Mouse (Mus musculus): Measurements from ENCODE around the gene Sez6l. TPM values are rescaled to one million over a fixed set of nuclear protein-coding genes. Genes with fewer than 3 reads are reported as not detected.
"Not testable (repeated sequence)": the region's sequence is repeated elsewhere in the genome, so short reads cannot be mapped to it uniquely, and the experiment has no call there.

Sez6l gene
- total RNA-seq, 2 experiments from 2014 or later: 158 to 164 TPM

GRCm38 (mm10) chr5:112473453-112473852, 103.5 kb downstream of the Sez6l start:
- intact Hi-C loops (cut with DNase I): loop anchor here (5.0 kb wide), 2 partner anchors 99 to 394 kb away; no protein-coding TSS in a partner anchor
- no peak for DNase-seq (ENCODE audit: low spot score in 2 of 2)

DNA sequence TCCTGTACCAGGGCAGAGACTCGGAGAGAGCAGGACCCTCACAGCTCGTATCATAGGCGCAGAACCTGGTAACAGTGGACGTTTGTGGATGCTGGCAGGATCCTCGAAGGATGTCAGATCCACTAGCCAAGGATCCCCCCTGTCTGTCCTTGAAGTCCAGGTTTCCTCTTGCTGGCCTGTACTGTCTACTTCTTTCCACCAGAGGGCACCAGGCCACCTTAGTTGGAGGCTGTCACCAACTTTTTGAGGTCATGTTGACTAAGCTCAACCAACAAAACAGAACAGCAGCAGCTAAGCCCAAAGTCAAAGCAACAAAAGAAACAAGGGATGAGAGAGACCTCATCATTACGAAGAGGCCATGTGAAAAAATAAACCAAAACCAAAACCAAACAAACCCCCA, 106.8 kb downstream of the Sez6l start:
- intact Hi-C loops (cut with DNase I): loop anchor here (5.0 kb wide), 2 partner anchors 102 to 397 kb away; no protein-coding TSS in a partner anchor

DNA sequence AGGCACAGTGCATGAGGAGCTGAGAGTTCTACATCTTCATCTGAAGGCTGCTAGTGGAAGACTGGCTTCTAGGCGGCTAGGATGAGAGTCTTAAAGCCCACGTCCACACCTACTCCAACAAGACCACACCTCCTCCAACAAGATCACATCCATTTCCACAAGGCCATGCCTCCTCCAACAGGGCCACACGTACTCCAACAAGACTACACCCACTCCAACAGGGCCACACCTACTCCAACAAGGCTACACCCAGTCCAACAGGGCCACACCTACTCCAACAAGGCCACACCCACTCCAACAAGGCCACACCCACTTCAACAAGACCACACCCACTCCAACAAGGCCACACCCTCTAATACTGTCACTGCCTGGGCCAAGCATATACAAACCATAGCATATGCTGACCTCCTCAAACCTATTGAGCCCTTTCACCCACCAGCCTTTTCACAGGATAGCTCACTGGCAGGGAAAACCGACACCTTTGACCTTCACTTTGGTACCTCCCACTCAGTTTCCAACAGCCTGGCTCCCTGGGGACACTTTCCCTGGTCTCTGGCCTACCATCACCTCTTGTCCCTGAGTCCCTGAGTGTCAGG, 107.9 kb downstream of the Sez6l start:
- intact Hi-C loops (cut with DNase I): no loop called here
- no peak for DNase-seq (ENCODE audit: low spot score in 2 of 2)

More for the DNA sequence above, 106.8 kb downstream of the Sez6l start:
- DNase-seq (ENCODE audit: low spot score in 2 of 2): peak; percentile 47 to 69

DNA sequence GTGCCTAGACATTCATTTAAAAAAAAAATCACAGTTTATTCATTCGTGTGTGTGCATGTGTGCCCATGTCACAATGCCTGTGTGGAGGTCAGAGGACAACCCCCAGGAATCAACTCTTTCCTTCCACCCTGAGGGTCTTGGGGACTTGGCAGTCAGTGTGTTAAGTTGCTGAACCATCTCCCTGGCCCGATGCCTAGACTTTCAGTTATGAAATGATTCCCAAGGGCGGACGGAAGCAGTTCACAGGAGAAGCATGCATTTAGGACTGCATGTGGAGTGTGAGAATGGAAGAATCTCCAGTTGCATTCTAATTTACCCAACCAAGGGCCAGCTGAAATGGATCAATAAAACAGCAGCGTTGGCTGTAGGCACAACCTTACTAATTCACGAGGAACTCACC, 110.7 kb downstream of the Sez6l start:
- intact Hi-C loops (cut with DNase I): no loop called here
- DNase-seq (ENCODE audit: low spot score in 2 of 2): no peak

GRCm38 (mm10) chr5:112459903-112460302, 117.1 kb downstream of the Sez6l start:
- no peak for DNase-seq (ENCODE audit: low spot score in 2 of 2)
- intact Hi-C loops (cut with DNase I): loop anchor here (10.0 kb wide), 1 partner anchor 615 kb away; the partner anchor contains the start of gene Crybb2

DNA sequence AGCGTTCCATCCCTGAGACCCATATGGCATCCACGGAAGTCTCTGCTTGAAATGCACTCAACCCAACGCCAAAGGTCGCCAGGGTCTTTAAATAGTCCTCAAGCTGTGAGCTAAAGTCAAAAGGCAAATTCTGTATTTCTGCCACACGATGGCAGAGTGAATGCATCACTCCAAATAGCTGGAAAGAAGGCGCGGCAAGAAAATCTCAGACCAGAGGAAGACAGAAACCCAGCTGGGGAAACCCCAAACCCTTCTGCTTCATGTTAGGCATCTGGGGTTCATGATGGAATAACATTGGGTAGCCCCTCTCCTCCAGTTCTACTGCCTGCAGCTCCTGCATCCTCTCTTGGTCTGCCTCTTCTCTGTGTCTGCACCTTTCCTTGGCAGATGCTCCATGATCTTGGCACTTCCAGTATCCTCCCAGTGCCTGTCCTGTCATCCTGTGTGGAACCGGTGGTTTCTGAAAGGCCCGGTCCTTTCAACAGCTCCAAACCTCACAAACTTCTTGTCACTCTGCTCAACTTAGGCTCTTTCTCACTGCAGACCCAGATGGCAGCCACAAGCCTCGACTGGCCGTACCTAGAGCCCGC, 121.9 kb downstream of the Sez6l start:
- peak in 1 of 2 experiments; percentile 36 for DNase-seq (ENCODE audit: low spot score in 2 of 2)
- intact Hi-C loops (cut with DNase I): loop anchor here (10.0 kb wide), 1 partner anchor 620 kb away; the partner anchor contains the start of gene Crybb2

DNA sequence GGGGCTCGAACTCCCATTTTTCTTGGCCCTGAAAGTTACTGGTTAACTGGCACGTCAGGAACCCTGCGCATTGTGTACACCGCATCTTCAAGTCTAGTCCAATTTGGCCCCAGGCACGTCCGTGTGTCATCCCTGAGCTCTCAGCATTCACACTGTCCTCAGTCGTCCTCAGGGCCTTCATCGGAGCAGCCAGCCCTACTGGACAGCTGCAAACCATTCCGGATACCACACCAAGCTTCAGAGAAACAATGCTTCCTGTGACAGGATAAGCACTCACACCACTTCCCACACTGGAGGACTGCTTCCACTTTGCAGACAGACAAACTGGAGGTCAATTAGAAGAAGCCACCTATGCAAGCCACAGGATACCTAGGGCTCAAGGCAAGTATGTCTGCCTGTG, 123.9 kb downstream of the Sez6l start:
- intact Hi-C loops (cut with DNase I): loop anchor here (10.0 kb wide), 1 partner anchor 622 kb away; the partner anchor contains the start of gene Crybb2
- no peak for DNase-seq (ENCODE audit: low spot score in 2 of 2)

- no peak for DNase-seq (ENCODE audit: low spot score in 2 of 2)
- intact Hi-C loops (cut with DNase I): no loop called here
These were observed 128.1 kb downstream of the Sez6l start, which contains the start of gene Gm6588 for GRCm38 (mm10) chr5:112448747-112449440. Gene Gm6588, plus strand, starts transcription at chr5:112449426.

- no peak for DNase-seq (ENCODE audit: low spot score in 2 of 2)
- intact Hi-C loops (cut with DNase I): loop anchor here (10.0 kb wide), 1 partner anchor 616 kb away; no protein-coding TSS in a partner anchor
These were observed 138.4 kb downstream of the Sez6l start for GRCm38 (mm10) chr5:112438535-112438934.

DNA sequence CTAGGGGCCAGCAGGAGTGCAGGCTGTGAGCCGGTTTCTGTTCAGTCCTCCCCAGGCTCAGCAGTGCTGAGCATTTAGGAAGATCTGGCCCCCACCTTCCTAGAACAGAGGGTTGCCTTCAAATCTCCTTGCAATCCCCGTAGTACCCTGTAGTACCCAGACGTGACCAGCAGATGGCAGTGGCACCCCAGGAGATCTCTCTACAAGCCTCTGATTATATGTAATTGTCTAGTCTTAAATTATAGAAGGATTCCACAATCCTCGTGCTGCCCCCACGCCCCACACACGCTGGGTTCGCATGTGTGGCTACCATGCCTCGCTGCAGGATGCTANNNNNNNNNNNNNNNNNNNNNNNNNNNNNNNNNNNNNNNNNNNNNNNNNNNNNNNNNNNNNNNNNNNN, 144.0 kb downstream of the Sez6l start:
- intact Hi-C loops (cut with DNase I): loop anchor here (5.0 to 10.0 kb wide), 2 partner anchors 429 to 622 kb away; no protein-coding TSS in a partner anchor
- peak; percentile 92 for DNase-seq (ENCODE audit: low spot score in 2 of 2)

DNA sequence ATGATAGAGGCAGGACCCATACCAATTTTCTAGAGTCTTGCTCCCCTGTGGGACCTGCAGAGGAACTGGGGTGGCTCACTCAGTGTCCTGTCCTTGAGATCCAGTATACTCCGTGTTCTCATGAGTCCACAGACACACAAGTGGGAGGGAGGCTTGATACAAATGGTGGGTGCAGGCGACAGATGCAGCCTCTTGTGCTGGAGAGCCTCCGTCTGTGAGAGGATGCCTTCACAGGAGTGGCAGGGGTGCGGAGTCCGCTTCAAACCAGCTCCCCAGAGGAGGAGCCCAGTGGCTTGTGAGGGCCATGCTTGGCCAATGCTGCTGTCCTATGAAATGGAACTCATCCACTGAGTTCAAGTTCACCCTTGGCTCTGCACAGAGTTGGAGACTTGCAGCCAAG, 145.0 kb downstream of the Sez6l start:
- DNase-seq (ENCODE audit: low spot score in 2 of 2): no peak
- intact Hi-C loops (cut with DNase I): loop anchor here (5.0 to 10.0 kb wide), 2 partner anchors 430 to 623 kb away; no protein-coding TSS in a partner anchor

- intact Hi-C loops (cut with DNase I): loop anchor here (5.0 to 10.0 kb wide), 2 partner anchors 431 to 624 kb away; no protein-coding TSS in a partner anchor
- DNase-seq (ENCODE audit: low spot score in 2 of 2): no peak
These were observed 145.7 kb downstream of the Sez6l start for GRCm38 (mm10) chr5:112431120-112431775.

- peak; percentile 71 to 77 for DNase-seq (ENCODE audit: low spot score in 2 of 2)
- intact Hi-C loops (cut with DNase I): loop anchor here (5.0 to 10.0 kb wide), 2 partner anchors 87 to 184 kb away; partner anchors contain the start of genes Hps4 and Srrd
These were observed 148.0 kb downstream of the Sez6l start for GRCm38 (mm10) chr5:112428944-112429343.

DNA sequence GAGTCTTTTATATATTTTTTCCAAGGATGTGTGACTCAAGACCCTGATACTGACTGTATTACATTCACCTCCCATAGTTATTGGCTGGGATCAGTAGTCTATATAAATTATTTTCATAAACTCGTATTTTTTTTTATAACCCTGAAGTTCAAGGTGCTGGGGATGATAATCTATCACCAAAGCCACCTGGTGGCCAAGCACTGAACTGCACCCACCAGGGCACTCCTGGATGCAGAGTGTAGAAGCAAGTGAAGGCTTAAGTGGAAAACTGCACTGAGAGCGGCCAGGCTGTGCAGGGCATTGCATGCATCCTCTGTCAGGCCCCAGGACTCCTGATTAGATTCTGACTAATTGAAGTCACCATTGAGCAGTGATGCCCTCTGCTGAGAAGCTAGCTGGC, 149.7 kb downstream of the Sez6l start:
- intact Hi-C loops (cut with DNase I): loop anchor here (5.0 to 10.0 kb wide), 2 partner anchors 85 to 182 kb away; partner anchors contain the start of genes Hps4 and Srrd
- peak; percentile 77 to 84 for DNase-seq (ENCODE audit: low spot score in 2 of 2)

- no peak for DNase-seq (ENCODE audit: low spot score in 2 of 2)
- intact Hi-C loops (cut with DNase I): loop anchor here (5.0 to 10.0 kb wide), 2 partner anchors 84 to 182 kb away; partner anchors contain the start of genes Hps4 and Srrd
These were observed 150.3 kb downstream of the Sez6l start for GRCm38 (mm10) chr5:112426635-112427034.

DNA sequence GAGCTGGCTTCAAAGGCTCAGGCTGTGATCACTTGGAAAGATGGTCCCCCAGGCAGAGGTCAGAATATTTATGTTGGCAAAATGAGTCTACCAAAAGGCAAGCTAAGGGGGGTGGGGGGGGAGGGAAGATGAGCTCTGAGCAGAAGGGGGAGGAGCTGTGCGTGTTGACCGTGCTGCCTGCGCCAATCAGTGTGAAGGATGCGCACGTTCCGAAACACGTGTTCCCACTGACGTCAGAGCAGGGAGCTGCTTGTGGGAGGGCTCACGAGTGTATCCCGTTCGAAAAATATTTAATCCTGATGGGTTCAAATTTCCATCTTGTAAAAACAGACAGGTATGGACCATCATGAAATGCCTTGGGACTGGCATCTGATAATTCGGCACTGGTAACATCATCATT, 157.4 kb downstream of the Sez6l start:
- DNase-seq (ENCODE audit: low spot score in 2 of 2): no peak
- intact Hi-C loops (cut with DNase I): no loop called here

GRCm38 (mm10) chr5:112418023-112418422, 159.0 kb downstream of the Sez6l start:
- DNase-seq (ENCODE audit: low spot score in 2 of 2): no peak
- intact Hi-C loops (cut with DNase I): no loop called here

GRCm38 (mm10) chr5:112416673-112417072, 160.3 kb downstream of the Sez6l start:
- no peak for DNase-seq (ENCODE audit: low spot score in 2 of 2)
- intact Hi-C loops (cut with DNase I): no loop called here

GRCm38 (mm10) chr5:112412781-112413180, 164.2 kb downstream of the Sez6l start:
- intact Hi-C loops (cut with DNase I): not testable (repeated sequence)

More at GRCm38 (mm10) chr5:112412781-112413180, 164.2 kb downstream of the Sez6l start:
- DNase-seq (ENCODE audit: low spot score in 2 of 2): not testable (repeated sequence)
